Mouse (Mus musculus) G1E (cell line): ENCODE measurements around the gene Tedc2. TPM values are rescaled to one million over a fixed set of nuclear protein-coding genes. Genes with fewer than 3 reads are reported as not detected.

Experiments
- ATAC-seq: 2 replicates; pipeline ENCODE4 v1.8.0; 2016; ENCODE audit warnings: mild to moderate bottlenecking; ENCODE audit not compliant: insufficient number of reproducible peaks, poor library complexity, low FRiP score, severe bottlenecking; ENCODE audit errors: extremely low read depth
- DNase-seq: peaks from one replicate; pipeline ENCODE4 v3.0.0; 2012; ENCODE audit warnings: low spot score
- H3K27me3 ChIP-seq: 2 replicates; pipeline ENCODE4 v1.6.1; 2012; ENCODE audit warnings: mild to moderate bottlenecking, low read length, inconsistent platforms; ENCODE audit not compliant: insufficient read depth
- H3K36me3 ChIP-seq: replicated peaks from 2 replicates; pipeline ENCODE3; 2012; ENCODE audit warnings: mild to moderate bottlenecking, inconsistent platforms
- H3K4me1 ChIP-seq: 2 replicates; pipeline ENCODE4 v1.6.1; 2012; ENCODE audit warnings: low read depth, low read length, inconsistent platforms, mixed read lengths; ENCODE audit not compliant: insufficient read depth
- H3K4me3 ChIP-seq: 2 replicates; pipeline ENCODE4 v1.5.1; 2012; ENCODE audit warnings: low read depth, mild to moderate bottlenecking, inconsistent platforms, low read length, moderate library complexity, mixed read lengths
- H3K9me3 ChIP-seq: replicated peaks from 2 replicates; pipeline ENCODE4 v1.6.1; 2012; ENCODE audit warnings: inconsistent platforms
- CTCF ChIP-seq: IDR thresholded peaks from 2 replicates; pipeline ENCODE4 v1.5.1; 2012; ENCODE audit warnings: low read depth, low read length, inconsistent platforms, mixed read lengths
- GATA1 ChIP-seq: IDR thresholded peaks from 2 replicates; pipeline ENCODE4 v1.6.1; 2012; ENCODE audit warnings: borderline replicate concordance, low read length, inconsistent platforms, mixed read lengths
- GATA2 ChIP-seq: IDR thresholded peaks from 2 replicates; pipeline ENCODE4 v1.6.1; 2012; ENCODE audit warnings: low read depth, low read length, inconsistent platforms, borderline replicate concordance
- POLR2AphosphoS5 ChIP-seq: IDR thresholded peaks from 2 replicates; pipeline ENCODE4 v1.6.1; 2012; ENCODE audit warnings: low read depth, low read length, inconsistent platforms; ENCODE audit not compliant: insufficient replicate concordance
- TAL1 ChIP-seq: conservative IDR thresholded peaks from 2 replicates; pipeline ENCODE4 v1.6.1; 2012; ENCODE audit warnings: low read depth, low read length, inconsistent platforms, mixed read lengths
- polyA plus RNA-seq: library from polyadenylated mRNA; stranded (reverse); fragments of >175 nt; gene quantifications from 2 replicates; pipeline ENCODE4 v1.2.3, GENCODE M21; 2012
- total RNA-seq, 2 experiments: library from RNA; stranded (forward) in 1 of 2; stranded (reverse) in 1 of 2; fragments of 200-1000 nt in 1 of 2; fragments of >200 nt in 1 of 2; fragmentation: Nextera tagmentation in 1 of 2; gene quantifications; 2 replicates each; pipeline ENCODE4 v1.2.3; 2014 to 2017

Gene Tedc2
- total and polyA plus RNA-seq, 3 experiments = 38.3 to 55.1 (median 41.7) TPM

GRCm38 (mm10) chr17:24209916-24210240 lies 10.8 kb downstream of the Tedc2 start:
- H3K4me1 ChIP-seq = peaks cover 84% of the 10 kb centered on the region
- H3K9me3 ChIP-seq = no peaks in the 10 kb centered on the region
- TF ChIP-seq GATA1 (no peak), POLR2AphosphoS5 (no peak), TAL1 (no peak), CTCF (no peak), GATA2 (no peak)
- DNase-seq = no peak
- no peaks in the 10 kb centered on the region for H3K27me3 ChIP-seq
- no peak for ATAC-seq
- H3K4me3 ChIP-seq = no peak overlapping the region
- H3K36me3 ChIP-seq = peaks cover 34% of the 10 kb centered on the region

DNA sequence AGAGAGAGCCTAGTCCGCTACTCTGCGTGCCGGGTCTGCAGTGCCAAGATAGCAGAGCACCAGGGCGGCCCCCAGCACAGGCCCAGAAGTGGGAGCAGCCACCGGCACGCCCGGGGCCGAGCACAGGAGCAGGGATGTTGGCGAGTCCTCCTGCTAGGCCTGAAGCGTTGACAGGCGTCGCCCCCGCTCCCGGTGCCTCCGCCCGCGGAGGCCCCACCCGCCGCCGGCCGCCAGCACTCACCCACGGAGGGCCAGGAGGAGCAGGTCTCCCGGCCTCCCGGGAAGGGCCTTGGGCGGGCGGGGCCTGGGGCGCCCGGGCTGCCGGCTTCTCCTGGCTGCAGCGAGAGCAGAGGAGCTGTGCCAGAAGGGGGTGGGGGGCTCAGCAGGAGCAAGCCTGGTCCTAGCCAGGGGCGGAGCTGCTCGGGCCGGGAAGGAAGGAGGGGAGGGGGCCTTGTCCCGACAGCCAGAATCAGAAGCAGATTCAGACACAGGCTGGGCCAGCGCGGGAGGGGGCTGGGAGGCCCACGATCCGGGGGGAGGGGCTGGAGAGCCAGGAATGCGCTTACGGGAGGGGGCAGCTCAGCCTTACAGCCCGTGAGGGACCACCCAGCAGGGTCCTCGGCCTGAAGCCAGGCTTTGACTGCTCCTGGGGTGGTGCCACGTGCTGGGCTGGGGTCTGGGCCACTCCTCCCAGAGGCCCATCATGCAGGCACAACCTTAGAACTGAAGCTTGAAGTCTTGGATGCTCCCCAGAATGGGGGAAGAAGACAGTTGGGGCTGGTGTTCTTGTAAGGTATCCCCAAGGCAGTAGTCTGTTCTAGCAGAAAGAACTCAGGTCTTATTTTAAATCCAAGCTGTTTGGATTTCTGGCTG lies 11.4 kb downstream of the Tedc2 start, which contains the start of gene Ntn3:
TSS of gene Ntn3 (minus strand) at position 489 of the 873 bp plus-strand sequence.
- Histone ChIP-seq H3K27me3 (no peaks in the 10 kb centered on the region), H3K9me3 (no peaks in the 10 kb centered on the region), H3K4me1 (peaks cover 86% of the 10 kb centered on the region), H3K36me3 (peaks cover 34% of the 10 kb centered on the region), H3K4me3 (peak within 1 kb of the TSS; percentile 97)
- DNase-seq (peak; percentile 70), ATAC-seq (no peak)
- TF ChIP-seq TAL1 = no peak; the same call in 1 of the 2 replicates
- no peak for TF ChIP-seq GATA2
- no peak for TF ChIP-seq GATA1
- TF ChIP-seq CTCF = no peak
- no peak for TF ChIP-seq POLR2AphosphoS5

DNA sequence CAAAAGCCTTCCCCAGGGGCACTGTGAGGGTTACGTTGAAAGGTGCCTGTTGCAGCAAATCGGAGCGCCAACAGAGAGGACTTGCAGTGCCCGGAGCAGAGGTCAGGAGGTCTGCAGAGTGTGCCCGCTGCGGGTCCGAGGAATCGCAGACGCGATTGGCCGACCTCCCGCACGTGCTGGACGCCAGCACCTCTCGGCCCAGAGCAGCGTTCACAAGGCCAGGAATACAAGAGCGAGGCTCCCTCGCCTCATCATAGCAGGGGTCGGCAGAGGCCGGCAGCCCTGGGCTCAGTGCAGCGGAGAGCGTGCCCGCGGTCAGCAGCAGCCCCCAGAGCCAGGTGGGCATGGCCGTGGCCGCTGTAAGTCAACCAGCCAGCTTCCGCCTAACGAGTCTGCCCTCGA lies 12.0 kb downstream of the Tedc2 start:
- no peak for ATAC-seq
- no peak for TF ChIP-seq POLR2AphosphoS5
- TF ChIP-seq GATA2 = no peak
- no peak for TF ChIP-seq TAL1
- TF ChIP-seq GATA1 = no peak
- no peak for TF ChIP-seq CTCF
- Histone ChIP-seq H3K9me3 (no peaks in the 10 kb centered on the region), H3K27me3 (no peaks in the 10 kb centered on the region), H3K4me3 (peak overlapping the region; percentile 97), H3K36me3 (peaks cover 30% of the 10 kb centered on the region), H3K4me1 (peaks cover 90% of the 10 kb centered on the region)
- no peak for DNase-seq

- H3K27me3 ChIP-seq = no peaks in the 10 kb centered on the region
- H3K4me1 ChIP-seq = peaks cover 92% of the 10 kb centered on the region
- no peak for TF ChIP-seq GATA1
- TF ChIP-seq GATA2 = no peak
- no peak for TF ChIP-seq CTCF
- TF ChIP-seq POLR2AphosphoS5 = no peak
- no peak for TF ChIP-seq TAL1
- peaks cover 29% of the 10 kb centered on the region for H3K36me3 ChIP-seq
- H3K4me3 ChIP-seq = peak overlapping the region; percentile 97
- no peak for DNase-seq
- no peaks in the 10 kb centered on the region for H3K9me3 ChIP-seq
- no peak for ATAC-seq
Measured at GRCm38 (mm10) chr17:24207768-24208640, 12.6 kb downstream of the Tedc2 start.

DNA sequence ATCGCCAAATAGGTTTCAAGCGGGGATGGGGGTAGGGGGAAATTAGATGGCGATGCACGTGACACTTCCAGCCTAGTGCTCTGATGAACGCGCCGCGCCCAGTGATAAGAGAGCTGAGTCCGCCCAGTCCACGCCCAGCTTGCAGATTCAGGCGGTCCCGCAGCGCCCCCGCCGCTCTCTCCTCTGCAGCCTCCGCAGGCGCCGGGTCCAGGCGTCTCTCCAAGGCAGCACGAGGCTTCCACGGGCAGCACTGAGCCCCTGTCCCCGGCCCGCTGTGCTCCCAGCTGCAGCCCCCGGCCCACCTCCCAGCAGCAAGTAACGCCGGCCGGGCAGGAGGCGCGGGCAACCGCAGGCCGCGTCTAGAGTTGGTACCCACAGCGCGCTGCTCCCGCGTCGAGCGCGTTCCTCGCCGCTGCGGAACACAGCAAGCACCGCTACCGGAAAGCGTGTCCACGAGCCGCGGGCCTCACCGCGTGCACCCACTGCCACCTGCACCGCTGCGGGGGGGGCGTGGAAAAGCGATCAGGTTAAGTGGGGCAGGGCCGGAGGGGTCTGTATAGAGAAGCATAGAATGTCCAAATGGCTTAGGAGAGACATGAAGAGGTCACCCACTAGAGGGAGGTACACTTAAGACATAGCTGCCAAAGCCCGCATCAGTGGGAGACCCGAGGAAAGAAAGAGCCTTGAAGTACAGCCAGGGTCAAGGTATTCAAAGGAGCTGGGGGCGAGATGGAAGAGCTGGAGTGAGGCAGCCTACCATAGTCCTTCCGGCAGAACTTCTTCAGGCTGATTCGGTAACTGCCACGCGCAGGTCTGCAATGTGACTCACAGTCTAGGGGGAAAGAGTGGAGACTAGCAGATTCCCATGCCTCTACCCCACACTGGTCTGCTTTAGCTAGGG lies 13.9 kb downstream of the Tedc2 start:
- peaks cover 94% of the 10 kb centered on the region for H3K4me1 ChIP-seq

More for the DNA sequence above, 13.9 kb downstream of the Tedc2 start:
- Histone ChIP-seq H3K4me3 (peak overlapping the region; percentile 97), H3K9me3 (no peaks in the 10 kb centered on the region), H3K27me3 (no peaks in the 10 kb centered on the region), H3K36me3 (peaks cover 30% of the 10 kb centered on the region)
- DNase-seq (peak; percentile 78), ATAC-seq (peak; percentile 37)
- TF ChIP-seq GATA2 (no peak), POLR2AphosphoS5 (no peak), CTCF (no peak), TAL1 (no peak; the same call in 1 of the 2 replicates), GATA1 (no peak)
